Mouse (Mus musculus) testis, adult 2 months (tissue): Measurements from ENCODE around the gene Errfi1.

Experiments used
- CTCF ChIP-seq: fragments of 200-500 bp; IDR thresholded peaks from 2 replicates; pipeline ENCODE4 v1.5.1; 2012; ENCODE audit warnings: low read depth, mild to moderate bottlenecking, inconsistent platforms, low read length, moderate library complexity; ENCODE audit not compliant: control insufficient read depth, insufficient read depth, insufficient replicate concordance
- POLR2A ChIP-seq: fragments of 200-500 bp; IDR thresholded peaks from 2 replicates; pipeline ENCODE4 v1.6.1; 2012; ENCODE audit warnings: low read depth, mild to moderate bottlenecking, inconsistent platforms, low read length, moderate library complexity; ENCODE audit not compliant: control insufficient read depth

GRCm38 (mm10) chr4:150825531-150825930 lies 28.2 kb upstream of the Errfi1 start:
- no peak for TF ChIP-seq CTCF
- no peak for TF ChIP-seq POLR2A
